Mouse (Mus musculus): ENCODE results near the gene Trim13.

DNA sequence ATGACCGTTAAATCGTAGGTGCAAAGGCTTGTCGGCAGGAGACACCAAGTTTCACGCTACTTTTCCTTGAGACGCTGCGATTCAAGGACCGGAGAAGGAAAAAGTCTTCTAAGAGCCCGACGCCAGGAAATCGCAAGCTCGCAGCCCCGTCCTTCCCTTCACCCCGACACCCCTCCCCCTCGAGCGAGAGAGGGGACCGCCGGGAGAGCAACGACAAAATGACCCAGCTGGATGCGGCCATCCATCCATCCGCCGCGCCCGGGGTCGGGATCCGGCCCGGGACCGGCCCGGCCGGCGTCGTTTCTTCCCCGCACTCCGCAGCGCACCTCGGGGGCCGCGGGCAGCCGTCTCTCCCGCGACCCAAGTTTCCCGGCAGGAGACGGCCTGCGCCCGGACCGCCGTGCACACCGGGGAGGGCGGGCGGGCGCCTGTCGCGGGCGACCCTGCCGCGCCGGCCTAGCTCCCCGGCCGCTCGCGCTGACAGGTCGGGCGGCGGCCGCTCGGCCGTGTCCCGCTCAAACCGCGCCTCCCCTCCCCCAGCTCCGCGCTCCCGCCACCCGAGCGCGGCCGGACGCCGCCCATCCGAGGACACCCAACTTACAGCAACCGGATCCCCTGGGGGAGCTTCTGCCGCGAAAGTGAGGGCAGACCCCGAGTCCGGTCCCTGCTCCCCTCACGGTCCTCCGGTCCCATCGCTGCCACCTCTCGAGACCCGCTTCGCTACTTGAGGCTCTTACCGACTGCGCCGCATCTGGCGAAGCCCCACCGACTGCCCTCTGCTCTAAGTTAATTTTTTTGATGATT is 50.0 kb downstream of the Trim13 start:
- TF ChIP-seq FLI1 (IDR thresholded peaks at IDR 0.05; ENCODE audit: low read length) (no peak), GATA1 (IDR thresholded peaks at IDR 0.05; ENCODE audit: borderline replicate concordance, low read length) (no peak)

All from megakaryocyte, embryonic 14.5 days (primary cell).